Mouse (Mus musculus): Measurements from ENCODE around the gene Cbfa2t2. TPM values are rescaled to one million over a fixed set of nuclear protein-coding genes. Genes with fewer than 3 reads are reported as not detected.

The Cbfa2t2 gene
- polyA plus RNA-seq, 1 experiment from 2014 or later = 9.0 TPM

GRCm38 (mm10) chr2:154584931-154585601 lies 148.8 kb downstream of the Cbfa2t2 start:
- H3K79me2 ChIP-seq (ENCODE audit: inconsistent target) = no peaks in the 10 kb centered on the region
- WGBS (ENCODE audit: missing documents) = 85% methylated on average over 17 of the region's 17 CpGs

GRCm38 (mm10) chr2:154586405-154586804 lies 150.1 kb downstream of the Cbfa2t2 start:
- Histone ChIP-seq H3K4me3 (ENCODE audit: inconsistent target) (no peak overlapping the region), H3K27ac (no peak overlapping the region), H3K36me3 (ENCODE audit: inconsistent target) (0 out of 2 replicates have a peak, but pooled peaks cover 5% of the 10 kb centered on the region), H3K79me2 (ENCODE audit: inconsistent target) (no peaks in the 10 kb centered on the region)
- WGBS (ENCODE audit: missing documents) = 92% methylated on average over 4 of the region's 5 CpGs

More at GRCm38 (mm10) chr2:154584931-154585601, 148.8 kb downstream of the Cbfa2t2 start:
- Histone ChIP-seq H3K36me3 (ENCODE audit: inconsistent target) (0 out of 2 replicates have a peak, but pooled peaks cover 5% of the 10 kb centered on the region), H3K27ac (no peak overlapping the region), H3K4me3 (ENCODE audit: inconsistent target) (no peak overlapping the region)

Other genes starting within 250 kb of the Cbfa2t2 start
- gene Bpifb1, start 245.7 kb upstream of the Cbfa2t2 start, polyA plus RNA-seq (2018) = not detected in 3 replicates
- not detected in 3 replicates for gene Bpifb5, start 212.7 kb upstream of the Cbfa2t2 start, polyA plus RNA-seq (2018)
- gene Bpifb9a, start 178.6 kb upstream of the Cbfa2t2 start, polyA plus RNA-seq (2018) = not detected in 3 replicates
- not detected in 3 replicates for gene Bpifb9b, start 129.3 kb upstream of the Cbfa2t2 start, polyA plus RNA-seq (2018)
- gene Cdk5rap1, start 63.5 kb upstream of the Cbfa2t2 start, polyA plus RNA-seq (2018) = 4.0 to 6.2 TPM (median 5.3 TPM) in 3 replicates
- gene Snta1, start 28.4 kb upstream of the Cbfa2t2 start, polyA plus RNA-seq (2018) = 2.9 to 11.4 TPM (median 6.1 TPM) in 3 replicates
- gene 1700003F12Rik, start 110.6 kb downstream of the Cbfa2t2 start, polyA plus RNA-seq (2018) = 1.3 to 7.5 TPM (median 3.9 TPM) in 3 replicates
- gene Actl10, start 115.3 kb downstream of the Cbfa2t2 start, polyA plus RNA-seq (2018) = not detected in 3 replicates
- 0.10 to 0.91 TPM in 2 of 3 replicates, not detected in the other for gene Necab3, start 122.4 kb downstream of the Cbfa2t2 start, polyA plus RNA-seq (2018)
- gene E2f1, start 133.4 kb downstream of the Cbfa2t2 start, polyA plus RNA-seq (2018) = 14.1 to 33.2 TPM (median 21.6 TPM) in 3 replicates
- 9.5 to 12.3 TPM (median 11.9 TPM) in 3 replicates for gene Pxmp4, start 167.2 kb downstream of the Cbfa2t2 start, polyA plus RNA-seq (2018)
- gene Zfp341, start 176.8 kb downstream of the Cbfa2t2 start, polyA plus RNA-seq (2018) = 1.6 to 1.9 TPM (median 1.8 TPM) in 3 replicates
- not detected in 3 replicates for gene 4930519P11Rik, start 177.0 kb downstream of the Cbfa2t2 start, polyA plus RNA-seq (2018)
- gene Chmp4b, start 215.2 kb downstream of the Cbfa2t2 start, polyA plus RNA-seq (2018) = 337 to 461 TPM (median 343 TPM) in 3 replicates

Data from macrophage (primary cell).